Mouse (Mus musculus): Measurements from ENCODE around the gene Ddr1. TPM values are rescaled to one million over a fixed set of nuclear protein-coding genes. Genes with fewer than 3 reads are reported as not detected.
A peak's percentile ranks its signal among the peaks of the same experiment; 100 is the strongest.

Ddr1 gene
- polyA plus RNA-seq, 1 experiment from 2014 or later = 52.0 TPM

GRCm38 (mm10) chr17:35691811-35692210 is 12.6 kb downstream of the Ddr1 start:
- WGBS = 79% methylated on average over 4 of the region's 4 CpGs

GRCm38 (mm10) chr17:35689936-35690645 is 14.3 kb downstream of the Ddr1 start:
- H3K9me3 ChIP-seq (ENCODE audit: control insufficient read depth, low read length) = no peaks in the 10 kb centered on the region
- no peaks in the 10 kb centered on the region for H3K27me3 ChIP-seq (ENCODE audit: control insufficient read depth, insufficient read depth, low read length)
- H3K4me2 ChIP-seq (replicated peaks; ENCODE audit: low read depth, low read length) = no peak overlapping the region
- peaks cover 87% of the 10 kb centered on the region for H3K36me3 ChIP-seq (ENCODE audit: control insufficient read depth, insufficient read depth, low read length)
- H3K4me1 ChIP-seq (ENCODE audit: control insufficient read depth, insufficient read depth, low read length) = no peaks in the 10 kb centered on the region
- H3K4me3 ChIP-seq (ENCODE audit: low read length) = no peak overlapping the region
- 88% methylated on average over 18 of the region's 18 CpGs for WGBS
- ATAC-seq (ENCODE audit: low FRiP score, low TSS enrichment) = no peak
- H3K27ac ChIP-seq (ENCODE audit: low read depth, low read length) = no peak overlapping the region
- no peak overlapping the region for H3K9ac ChIP-seq (ENCODE audit: low read depth, low read length)

More at GRCm38 (mm10) chr17:35691811-35692210, 12.6 kb downstream of the Ddr1 start:
- no peak overlapping the region for H3K4me2 ChIP-seq (replicated peaks; ENCODE audit: low read depth, low read length)
- no peaks in the 10 kb centered on the region for H3K4me1 ChIP-seq (ENCODE audit: control insufficient read depth, insufficient read depth, low read length)
- H3K9me3 ChIP-seq (ENCODE audit: control insufficient read depth, low read length) = peaks cover 4% of the 10 kb centered on the region; the same call in 1 of the 2 replicates
- H3K4me3 ChIP-seq (ENCODE audit: low read length) = no peak overlapping the region
- ATAC-seq (ENCODE audit: low FRiP score, low TSS enrichment) = no peak
- peaks cover 75% of the 10 kb centered on the region for H3K36me3 ChIP-seq (ENCODE audit: control insufficient read depth, insufficient read depth, low read length)
- H3K9ac ChIP-seq (ENCODE audit: low read depth, low read length) = no peak overlapping the region
- no peak overlapping the region for H3K27ac ChIP-seq (ENCODE audit: low read depth, low read length)
- no peaks in the 10 kb centered on the region for H3K27me3 ChIP-seq (ENCODE audit: control insufficient read depth, insufficient read depth, low read length)

- H3K27ac ChIP-seq (ENCODE audit: low read depth, low read length) = no peak overlapping the region
- no peaks in the 10 kb centered on the region for H3K4me1 ChIP-seq (ENCODE audit: control insufficient read depth, insufficient read depth, low read length)
- H3K27me3 ChIP-seq (ENCODE audit: control insufficient read depth, insufficient read depth, low read length) = no peaks in the 10 kb centered on the region
- H3K9me3 ChIP-seq (ENCODE audit: control insufficient read depth, low read length) = no peaks in the 10 kb centered on the region
- no peak overlapping the region for H3K4me3 ChIP-seq (ENCODE audit: low read length)
- no peak for ATAC-seq (ENCODE audit: low FRiP score, low TSS enrichment)
- 85% methylated on average over 25 of the region's 25 CpGs for WGBS
- H3K9ac ChIP-seq (ENCODE audit: low read depth, low read length) = no peak overlapping the region
- no peak overlapping the region for H3K4me2 ChIP-seq (replicated peaks; ENCODE audit: low read depth, low read length)
- H3K36me3 ChIP-seq (ENCODE audit: control insufficient read depth, insufficient read depth, low read length) = peaks cover 96% of the 10 kb centered on the region
Observed at GRCm38 (mm10) chr17:35688347-35689175, 15.9 kb downstream of the Ddr1 start.

- 78% methylated on average over 9 of the region's 9 CpGs for WGBS
- Histone ChIP-seq H3K4me1 (ENCODE audit: control insufficient read depth, insufficient read depth, low read length) (no peaks in the 10 kb centered on the region), H3K9ac (ENCODE audit: low read depth, low read length) (no peak overlapping the region), H3K27me3 (ENCODE audit: control insufficient read depth, insufficient read depth, low read length) (no peaks in the 10 kb centered on the region), H3K9me3 (ENCODE audit: control insufficient read depth, low read length) (no peaks in the 10 kb centered on the region), H3K27ac (ENCODE audit: low read depth, low read length) (no peak overlapping the region), H3K4me2 (replicated peaks; ENCODE audit: low read depth, low read length) (no peak overlapping the region), H3K36me3 (ENCODE audit: control insufficient read depth, insufficient read depth, low read length) (peaks cover 86% of the 10 kb centered on the region), H3K4me3 (ENCODE audit: low read length) (no peak overlapping the region)
- ATAC-seq (ENCODE audit: low FRiP score, low TSS enrichment) = no peak
Observed at GRCm38 (mm10) chr17:35685061-35685460, 19.4 kb downstream of the Ddr1 start.

GRCm38 (mm10) chr17:35681986-35682385 is 22.4 kb downstream of the Ddr1 start:
- no peak for ATAC-seq (ENCODE audit: low FRiP score, low TSS enrichment)
- WGBS = 95% methylated on average over 13 of the region's 13 CpGs
- Histone ChIP-seq H3K27me3 (ENCODE audit: control insufficient read depth, insufficient read depth, low read length) (no peaks in the 10 kb centered on the region), H3K9me3 (ENCODE audit: control insufficient read depth, low read length) (no peaks in the 10 kb centered on the region), H3K4me2 (replicated peaks; ENCODE audit: low read depth, low read length) (no peak overlapping the region), H3K36me3 (ENCODE audit: control insufficient read depth, insufficient read depth, low read length) (peaks cover 56% of the 10 kb centered on the region), H3K27ac (ENCODE audit: low read depth, low read length) (no peak overlapping the region), H3K4me1 (ENCODE audit: control insufficient read depth, insufficient read depth, low read length) (no peaks in the 10 kb centered on the region), H3K4me3 (ENCODE audit: low read length) (no peak overlapping the region), H3K9ac (ENCODE audit: low read depth, low read length) (no peak overlapping the region)

- Histone ChIP-seq H3K9ac (ENCODE audit: low read depth, low read length) (no peak overlapping the region), H3K27ac (ENCODE audit: low read depth, low read length) (no peak overlapping the region), H3K36me3 (ENCODE audit: control insufficient read depth, insufficient read depth, low read length) (peaks cover 42% of the 10 kb centered on the region), H3K27me3 (ENCODE audit: control insufficient read depth, insufficient read depth, low read length) (no peaks in the 10 kb centered on the region), H3K4me1 (ENCODE audit: control insufficient read depth, insufficient read depth, low read length) (no peaks in the 10 kb centered on the region), H3K4me2 (replicated peaks; ENCODE audit: low read depth, low read length) (no peak overlapping the region), H3K9me3 (ENCODE audit: control insufficient read depth, low read length) (no peaks in the 10 kb centered on the region), H3K4me3 (ENCODE audit: low read length) (no peak overlapping the region)
- 32% methylated on average over 6 of the region's 6 CpGs for WGBS
- no peak for ATAC-seq (ENCODE audit: low FRiP score, low TSS enrichment)
Observed at GRCm38 (mm10) chr17:35680591-35680990, 23.8 kb downstream of the Ddr1 start.

- Histone ChIP-seq H3K36me3 (ENCODE audit: control insufficient read depth, insufficient read depth, low read length) (peaks cover 7% of the 10 kb centered on the region; the same call in 1 of the 2 replicates), H3K9ac (ENCODE audit: low read depth, low read length) (peak within 1 kb of the TSS; percentile 69), H3K27me3 (ENCODE audit: control insufficient read depth, insufficient read depth, low read length) (no peaks in the 10 kb centered on the region), H3K4me1 (ENCODE audit: control insufficient read depth, insufficient read depth, low read length) (0 out of 2 replicates have a peak, but pooled peaks cover 3% of the 10 kb centered on the region), H3K4me2 (replicated peaks; ENCODE audit: low read depth, low read length) (peak within 1 kb of the TSS; percentile 83), H3K27ac (ENCODE audit: low read depth, low read length) (no peak within 1 kb of the TSS), H3K4me3 (ENCODE audit: low read length) (peak within 1 kb of the TSS; percentile 57), H3K9me3 (ENCODE audit: control insufficient read depth, low read length) (no peaks in the 10 kb centered on the region)
- peak; percentile 95 for ATAC-seq (ENCODE audit: low FRiP score, low TSS enrichment)
- 1% methylated on average over 23 of the region's 23 CpGs for WGBS
Observed at GRCm38 (mm10) chr17:35673416-35674035, 30.9 kb downstream of the Ddr1 start, which contains the start of gene Gtf2h4. Gene Gtf2h4, minus strand, starts transcription at chr17:35673739.

GRCm38 (mm10) chr17:35672527-35672926 is 31.9 kb downstream of the Ddr1 start:
- 87% methylated on average over 6 of the region's 6 CpGs for WGBS
- Histone ChIP-seq H3K27me3 (ENCODE audit: control insufficient read depth, insufficient read depth, low read length) (no peaks in the 10 kb centered on the region), H3K36me3 (ENCODE audit: control insufficient read depth, insufficient read depth, low read length) (peaks cover 7% of the 10 kb centered on the region; the same call in 1 of the 2 replicates), H3K4me1 (ENCODE audit: control insufficient read depth, insufficient read depth, low read length) (peaks cover 3% of the 10 kb centered on the region; the same call in 1 of the 2 replicates), H3K9ac (ENCODE audit: low read depth, low read length) (peak overlapping the region; percentile 69; the same call in 1 of the 2 replicates), H3K27ac (ENCODE audit: low read depth, low read length) (no peak overlapping the region), H3K4me2 (replicated peaks; ENCODE audit: low read depth, low read length) (0 out of 2 replicates have a peak overlapping the region, but pooled peaks have one; percentile 83), H3K4me3 (ENCODE audit: low read length) (peak overlapping the region; percentile 57; the same call in 1 of the 2 replicates), H3K9me3 (ENCODE audit: control insufficient read depth, low read length) (no peaks in the 10 kb centered on the region)
- no peak for ATAC-seq (ENCODE audit: low FRiP score, low TSS enrichment)

Data from kidney, embryonic 14.5 days (tissue).